Mouse (Mus musculus): Measurements from ENCODE around the gene Kyat1.

Gene Kyat1

GRCm38 (mm10) chr2:30205629-30206357, at the start of gene Kyat1:
Kyat1 (minus strand) TSS chr2:30205847.
- peak; percentile 97 for DNase-seq

- no peak for DNase-seq
These were observed 48.2 kb upstream of the Kyat1 start for GRCm38 (mm10) chr2:30253809-30254208.

DNA sequence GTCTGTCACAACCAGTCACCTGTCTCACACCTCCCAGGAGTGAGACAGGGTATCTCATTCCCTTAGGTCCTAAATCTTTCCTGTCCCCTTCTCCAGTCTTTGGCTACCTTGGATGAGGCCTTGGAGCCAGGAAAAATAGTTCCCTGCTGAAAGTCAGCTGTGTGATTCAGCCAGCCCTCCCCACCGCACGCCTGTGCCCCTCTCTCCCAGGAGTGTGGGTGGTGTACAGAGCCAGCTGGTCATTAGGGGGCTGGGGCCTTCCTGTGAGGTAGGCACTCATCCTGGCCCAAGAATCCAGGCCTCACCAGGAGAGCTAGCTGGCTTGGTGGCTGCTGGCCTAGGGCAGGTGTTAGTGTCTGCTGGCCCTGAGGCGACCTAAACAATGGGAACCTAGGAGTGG, 46.9 kb upstream of the Kyat1 start:
- DNase-seq: no peak

GRCm38 (mm10) chr2:30251417-30252104, 45.9 kb upstream of the Kyat1 start:
- peak; percentile 46 to 55 for DNase-seq

GRCm38 (mm10) chr2:30250166-30251128, 44.8 kb upstream of the Kyat1 start:
- DNase-seq: no peak

DNA sequence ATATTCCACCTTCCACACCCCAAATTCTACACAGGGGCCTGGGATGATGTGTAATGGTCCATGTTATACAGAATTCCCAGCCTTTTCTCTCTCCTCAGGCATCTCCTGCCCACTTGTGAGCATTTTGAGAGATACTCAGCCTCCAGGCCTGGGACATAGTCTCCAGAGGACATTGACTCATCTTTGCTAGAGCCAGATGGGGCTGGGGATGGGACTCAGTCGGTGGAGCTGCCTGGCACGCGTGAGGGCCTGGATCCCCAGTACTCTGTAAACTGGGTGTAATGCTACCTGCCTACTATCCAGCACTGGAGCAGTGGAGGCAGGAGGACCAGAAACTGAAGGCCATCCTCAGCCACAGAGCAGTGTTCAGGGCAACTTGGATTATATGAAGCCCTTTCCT, 43.5 kb upstream of the Kyat1 start:
- DNase-seq: no peak

DNA sequence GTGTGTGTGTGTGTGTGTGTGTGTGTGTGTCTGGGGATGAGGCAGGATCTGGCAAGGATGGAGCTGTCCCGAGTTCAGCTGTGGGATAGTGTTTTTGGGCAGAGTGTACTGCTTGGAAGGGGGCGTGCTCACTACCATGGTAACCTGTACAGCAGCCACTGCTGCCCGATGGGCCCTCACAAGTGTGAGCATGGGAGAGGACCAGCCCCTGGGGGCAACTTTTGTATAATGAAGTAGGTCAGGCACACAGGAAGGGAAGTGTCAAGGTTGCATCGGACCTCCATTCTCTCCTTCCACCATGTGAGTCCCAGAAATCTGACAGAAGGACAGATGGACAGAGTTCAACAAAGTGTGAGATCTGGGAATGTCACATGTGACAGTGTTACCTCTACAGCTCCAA, 42.0 kb upstream of the Kyat1 start:
- DNase-seq: no peak

- no peak for DNase-seq
These were observed 41.4 kb upstream of the Kyat1 start for GRCm38 (mm10) chr2:30247036-30247435.

DNA sequence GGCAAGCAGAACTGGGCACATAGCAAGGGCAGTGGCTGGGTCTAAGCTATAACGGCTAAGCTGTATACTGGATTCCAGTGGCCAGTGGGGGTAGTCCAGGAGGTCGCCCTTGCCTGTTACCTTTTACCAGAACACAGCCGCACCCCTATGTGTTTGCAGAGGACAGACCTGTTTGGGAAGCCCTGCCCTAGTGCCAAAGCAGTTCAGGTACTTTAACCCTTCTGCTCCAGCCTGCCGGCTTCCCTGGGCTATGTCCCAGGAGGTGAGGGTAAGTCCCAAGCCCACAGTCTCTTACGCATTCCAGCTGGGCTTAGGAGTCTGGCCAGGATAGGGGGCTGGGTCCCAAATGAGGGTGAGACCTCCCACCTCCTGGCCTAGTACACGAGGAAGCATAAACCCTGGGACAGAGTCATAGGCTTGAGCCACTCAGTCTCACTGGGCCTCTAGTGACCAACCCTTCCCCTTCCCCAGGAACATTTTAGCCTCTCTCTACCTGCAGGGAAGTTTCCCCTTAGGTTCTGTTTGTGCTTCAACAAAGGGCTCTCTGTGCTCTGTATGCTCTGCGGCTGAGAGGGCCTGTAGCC, 39.0 kb upstream of the Kyat1 start:
- no peak for DNase-seq

- no peak for DNase-seq
These were observed 37.7 kb upstream of the Kyat1 start for GRCm38 (mm10) chr2:30243391-30243790.

DNA sequence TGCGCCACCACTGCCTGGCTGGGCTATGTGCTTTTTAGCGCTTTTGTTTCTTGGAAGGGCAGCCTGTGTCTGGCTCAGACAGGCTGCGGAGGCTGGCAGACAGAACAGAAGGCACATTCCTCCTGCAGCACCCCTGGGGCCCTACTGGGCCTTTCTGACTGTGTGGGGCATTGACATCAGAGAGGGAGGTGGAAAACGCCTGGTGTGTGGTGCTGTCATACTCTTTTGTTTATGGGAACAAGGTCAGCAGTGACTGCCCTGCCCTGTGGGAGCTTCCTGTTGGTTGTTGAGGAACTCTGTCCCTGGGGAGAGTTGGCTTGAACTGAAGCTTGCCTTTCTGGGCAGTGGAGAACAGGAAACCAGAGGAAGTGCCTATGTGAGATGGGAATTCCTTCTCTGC, 36.9 kb upstream of the Kyat1 start:
- DNase-seq: peak; percentile 61 to 74

GRCm38 (mm10) chr2:30240267-30240666, 34.6 kb upstream of the Kyat1 start, which contains the start of gene Gm28035:
Gm28035 (plus strand) TSS chr2:30240567.
- no peak for DNase-seq

DNA sequence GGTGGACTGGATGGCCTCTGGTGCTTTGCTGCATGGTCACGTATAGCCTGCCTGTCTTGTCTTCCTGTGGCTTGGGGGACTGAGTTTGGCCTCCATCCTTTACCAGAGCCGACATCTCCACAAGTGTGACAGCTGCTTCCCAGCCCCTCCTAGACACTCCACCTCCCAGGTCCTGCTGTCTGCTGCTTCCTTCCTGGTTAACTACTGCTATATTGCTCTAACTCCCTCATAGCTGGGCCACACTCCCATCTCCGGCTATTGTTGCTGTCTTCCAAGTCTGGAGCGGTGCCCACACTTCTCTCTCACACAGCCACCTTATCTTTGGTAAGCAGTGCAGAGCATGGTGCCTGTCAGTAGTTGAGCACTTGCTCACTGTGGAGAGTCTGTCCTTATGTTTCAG, 34.1 kb upstream of the Kyat1 start:
- DNase-seq: peak; percentile 61 to 70

GRCm38 (mm10) chr2:30238906-30239465, 33.3 kb upstream of the Kyat1 start:
- DNase-seq: no peak

- peak; percentile 79 to 88 for DNase-seq
These were observed 32.2 kb upstream of the Kyat1 start for GRCm38 (mm10) chr2:30237881-30238280.

DNA sequence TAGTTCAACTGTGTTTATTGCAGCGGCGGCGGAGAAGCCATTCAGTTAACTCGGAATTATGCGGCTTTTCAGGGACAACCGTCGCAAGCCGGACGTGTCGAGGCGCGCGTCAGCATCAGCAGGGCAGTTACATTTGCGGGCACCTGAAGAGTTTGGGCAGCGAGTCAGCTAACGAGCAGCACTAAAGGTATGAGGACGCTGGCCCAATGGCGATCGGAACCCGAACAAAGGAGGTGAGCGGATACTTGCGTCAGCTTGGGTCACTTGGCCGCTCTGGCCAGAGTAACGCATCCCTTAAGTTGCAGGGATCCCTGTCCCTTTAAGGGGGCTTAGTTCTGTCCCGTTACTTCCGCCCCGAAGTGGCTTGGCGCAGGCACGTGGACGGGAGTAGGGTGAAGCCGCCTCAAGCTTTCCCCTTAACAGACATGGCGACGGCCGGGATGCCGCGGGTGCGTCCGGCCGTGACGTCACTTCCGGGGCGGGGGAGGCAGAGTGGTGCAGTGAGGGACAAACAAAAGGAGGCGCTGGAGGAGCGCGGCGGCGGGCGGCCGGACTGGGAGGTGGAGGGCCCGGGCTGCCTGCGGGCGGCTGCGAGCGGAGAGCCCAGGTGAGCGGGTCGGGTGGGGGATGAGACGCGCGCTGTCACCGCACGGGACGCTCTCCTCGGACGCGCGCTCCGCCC, 31.7 kb upstream of the Kyat1 start, which contains the start of gene Lrrc8a:
TSS of gene Lrrc8a (plus strand) at position 517 of the 682 bp plus-strand sequence.
- DNase-seq: peak; percentile 100

- no peak for DNase-seq
These were observed 31.0 kb upstream of the Kyat1 start for GRCm38 (mm10) chr2:30236426-30237198.

- no peak for DNase-seq
These were observed 29.9 kb upstream of the Kyat1 start for GRCm38 (mm10) chr2:30235593-30235992.

DNA sequence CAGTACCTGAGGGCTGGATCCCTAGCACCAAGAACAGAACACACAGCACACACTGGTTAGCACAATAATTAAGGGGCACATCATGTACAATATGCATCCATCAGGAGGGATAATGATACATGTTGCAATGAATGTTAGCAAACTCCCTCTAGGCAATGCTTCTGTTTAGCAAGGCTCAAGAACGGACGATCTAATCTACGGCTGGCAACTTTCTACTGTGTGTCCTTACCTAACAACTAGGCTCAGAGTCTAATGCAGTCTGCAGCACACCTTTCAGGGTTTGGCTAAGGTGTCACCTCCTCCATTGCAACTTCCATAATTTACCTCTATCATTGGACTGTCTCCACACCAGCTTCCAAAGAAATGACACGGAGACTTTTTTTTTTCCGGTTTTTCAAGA, 10.6 kb upstream of the Kyat1 start:
- DNase-seq: no peak

- DNase-seq: no peak
These were observed 9.8 kb upstream of the Kyat1 start for GRCm38 (mm10) chr2:30215493-30215892.

DNA sequence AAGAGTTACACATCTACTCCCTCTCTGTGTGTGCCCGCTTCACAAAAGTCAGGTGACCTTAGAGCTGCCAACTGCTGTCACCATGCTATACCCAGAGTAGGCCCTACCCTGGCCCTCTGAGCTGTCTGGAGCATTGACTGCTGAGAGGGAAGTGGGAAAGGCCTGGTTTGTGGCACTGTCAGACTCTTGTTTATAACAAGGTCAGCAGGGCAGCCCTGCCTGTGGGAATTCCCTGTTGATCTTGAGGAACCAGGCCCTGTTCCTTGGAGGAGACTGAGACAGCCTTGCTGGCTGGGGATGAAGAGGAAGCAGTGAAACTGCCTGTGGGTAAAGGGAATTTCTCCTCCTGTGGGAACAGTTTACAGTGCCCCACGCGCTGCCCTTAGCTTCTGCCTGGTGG, 9.1 kb upstream of the Kyat1 start:
- no peak for DNase-seq

Measured in kidney, postnatal 4 days (tissue).